Mouse (Mus musculus): Measurements from ENCODE around the gene Fnip1. TPM values are rescaled to one million over a fixed set of nuclear protein-coding genes. Genes with fewer than 3 reads are reported as not detected.

Fnip1 gene
- total and polyA plus RNA-seq, 3 experiments, result 11.9 to 13.6 TPM; not detected in 1

- TF ChIP-seq POLR2AphosphoS2 (IDR thresholded peaks at IDR 0.05; ENCODE audit: low read length), result no peak
- TF ChIP-seq POLR2AphosphoS5 (IDR thresholded peaks at IDR 0.05; ENCODE audit: borderline replicate concordance, low read depth, low read length), result no peak
Measured at GRCm38 (mm10) chr11:54406930-54407546, 31.0 kb upstream of the Fnip1 start (continued).

GRCm38 (mm10) chr11:54410612-54411011 is 27.4 kb upstream of the Fnip1 start:
- no peaks in the 10 kb centered on the region for H3K27me3 ChIP-seq (ENCODE audit: control insufficient read depth in 1 of 2, insufficient read depth in 2 of 2, low read length in 2 of 2)
- DNase-seq (ENCODE audit: low read depth, low spot score), result peak; percentile 61
- peaks cover 0 to 25% of the 10 kb centered on the region in 2 experiments; a peak in 2 of 4 replicates for H3K36me3 ChIP-seq (ENCODE audit: control insufficient read depth in 1 of 2, insufficient read depth in 2 of 2, low read length in 2 of 2)
- no peaks in the 10 kb centered on the region for H3K79me2 ChIP-seq (ENCODE audit: control insufficient read depth, insufficient read depth, low read length, poor library complexity)
- peaks cover 12 to 30% of the 10 kb centered on the region in 2 experiments for H3K4me1 ChIP-seq (ENCODE audit: control insufficient read depth in 1 of 2, insufficient read depth in 2 of 2, low read length in 2 of 2)
- H3K27ac ChIP-seq (ENCODE audit: control insufficient read depth, low read depth, low read length), result no peak overlapping the region
- TF ChIP-seq NELFE (IDR thresholded peaks at IDR 0.05; ENCODE audit: low read depth, low read length) (no peak), RAD21 (IDR thresholded peaks at IDR 0.05; ENCODE audit: low read depth, low read length) (peak; percentile 59), USF1 (IDR thresholded peaks at IDR 0.05; ENCODE audit: low read depth, low read length) (no peak), E2F4 (IDR thresholded peaks at IDR 0.05; ENCODE audit: borderline replicate concordance, low read depth, low read length) (no peak), MAZ (IDR thresholded peaks at IDR 0.05; ENCODE audit: low read depth, low read length) (no peak), ZNF384 (IDR thresholded peaks at IDR 0.05; ENCODE audit: low read depth, low read length) (no peak), SMC3 (IDR thresholded peaks at IDR 0.05; ENCODE audit: low read depth, low read length) (peak; percentile 69), GABPA (IDR thresholded peaks at IDR 0.05; ENCODE audit: low read depth, low read length) (no peak), TAL1 (IDR thresholded peaks at IDR 0.05; ENCODE audit: low read length) (no peak), ZC3H11A (IDR thresholded peaks at IDR 0.05; ENCODE audit: low read depth, low read length) (peak; percentile 43), UBTF (IDR thresholded peaks at IDR 0.05; ENCODE audit: borderline replicate concordance, insufficient read depth, low read depth, low read length) (no peak), POLR2AphosphoS5 (IDR thresholded peaks at IDR 0.05; ENCODE audit: borderline replicate concordance, low read depth, low read length) (no peak), NRF1 (IDR thresholded peaks at IDR 0.05; ENCODE audit: insufficient read depth, low read depth, low read length, poor library complexity, severe bottlenecking) (no peak), KAT2A (conservative IDR thresholded peaks at IDR 0.05; ENCODE audit: low read depth, low read length) (no peak), MYC (IDR thresholded peaks at IDR 0.05; ENCODE audit: low read depth, low read length) (no peak), TCF12 (IDR thresholded peaks at IDR 0.05; ENCODE audit: low read depth, low read length) (no peak), USF2 (IDR thresholded peaks at IDR 0.05; ENCODE audit: borderline replicate concordance in 1 of 2, insufficient read depth in 1 of 2, low read depth in 1 of 2, low read length in 2 of 2) (no peak), MXI1 (IDR thresholded peaks at IDR 0.05; ENCODE audit: low read depth, low read length) (no peak), SIN3A (IDR thresholded peaks at IDR 0.05; ENCODE audit: low read length) (no peak), RCOR1 (IDR thresholded peaks at IDR 0.05; ENCODE audit: low read depth, low read length) (no peak), CTCF (IDR thresholded peaks at IDR 0.05 in 2 of 3, conservative IDR thresholded peaks at IDR 0.05 in 1 of 3; ENCODE audit: control insufficient read depth in 1 of 3, insufficient read depth in 1 of 3, low read depth in 2 of 3, low read length in 3 of 3, poor library complexity in 1 of 3, severe bottlenecking in 1 of 3) (peak; percentile 1 to 67 (median 66); a peak in 4 of 6 replicates), GATA1 (IDR thresholded peaks at IDR 0.05; ENCODE audit: low read depth, low read length) (no peak), MYB (IDR thresholded peaks at IDR 0.05; ENCODE audit: low read depth, low read length) (no peak)
- H3K9me3 ChIP-seq (replicated peaks; ENCODE audit: insufficient read depth, low read length), result no peaks in the 10 kb centered on the region
- no peak overlapping the region for H3K9ac ChIP-seq (ENCODE audit: control insufficient read depth, low read depth, low read length, poor library complexity, severe bottlenecking)
- H3K4me3 ChIP-seq (ENCODE audit: control insufficient read depth in 1 of 2, insufficient read depth in 1 of 2, low read depth in 2 of 2, low read length in 2 of 2), result no peak overlapping the region
